ENCODE assay signal across 26 mouse cellular contexts in genomic region chr11:98417074-98417473, GRCm38 (mm10). TPM values are rescaled to one million over a fixed set of nuclear protein-coding genes. Genes with fewer than 3 reads are reported as not detected.
DNase-seq lines count a peak whose midpoint lies in the region; ATAC-seq lines count a peak whose summit lies in the region.
"Had no signal": no experiment of that assay in that cellular context is flagged by ENCODE, and none has a peak within 500 bp of the region (broad histone marks: within the 10 kb centered on the region; RNA-seq: fewer than 3 reads in every experiment).

No protein-coding gene starts in this region.

- no peaks in the 10 kb centered on the region for H3K9me3 ChIP-seq in embryonic facial prominence, embryonic 15.5 days (replicated peaks)
- H3K9me3 ChIP-seq in embryonic facial prominence, embryonic 10.5 days: no peaks in the 10 kb centered on the region
- H3K9me3 ChIP-seq in limb, embryonic 15.5 days: no peaks in the 10 kb centered on the region
- no peaks in the 10 kb centered on the region for H3K9me3 ChIP-seq in limb, embryonic 10.5 days (replicated peaks)
- H3K9me3 ChIP-seq in midbrain, embryonic 11.5 days (ENCODE audit: control insufficient read depth, low read length): no peaks in the 10 kb centered on the region
- no peaks in the 10 kb centered on the region for H3K9me3 ChIP-seq in midbrain, embryonic 15.5 days
- H3K9me3 ChIP-seq in stomach, embryonic 16.5 days (replicated peaks; ENCODE audit: control insufficient read depth, low read length): no peaks in the 10 kb centered on the region
- H3K9me3 ChIP-seq: embryonic facial prominence, embryonic 12.5 days; forebrain, embryonic 12.5 days; forebrain, embryonic 15.5 days; heart, embryonic 10.5 days; hindbrain, embryonic 12.5 days; hindbrain, embryonic 15.5 days had no signal

- H3K9ac ChIP-seq in embryonic facial prominence, embryonic 15.5 days: no peak overlapping the region
- no peak overlapping the region for H3K9ac ChIP-seq in limb, embryonic 15.5 days
- H3K9ac ChIP-seq in midbrain, embryonic 11.5 days (ENCODE audit: low read length): no peak overlapping the region
- H3K9ac ChIP-seq in midbrain, embryonic 15.5 days: no peak overlapping the region
- no peak overlapping the region; the same call in 1 of the 2 replicates for H3K9ac ChIP-seq in stomach, embryonic 16.5 days (ENCODE audit: low read length)
- H3K9ac ChIP-seq: embryonic facial prominence, embryonic 12.5 days; forebrain, embryonic 12.5 days; forebrain, embryonic 15.5 days; hindbrain, embryonic 12.5 days; hindbrain, embryonic 15.5 days had no signal

- 81% methylated on average over 1 of the region's 1 CpGs for WGBS in embryonic facial prominence, embryonic 15.5 days
- WGBS in embryonic facial prominence, embryonic 10.5 days: 85% methylated on average over 1 of the region's 1 CpGs
- 52% methylated on average over 1 of the region's 1 CpGs for WGBS in limb, embryonic 15.5 days
- 75% methylated on average over 1 of the region's 1 CpGs for WGBS in limb, embryonic 10.5 days
- 89% methylated on average over 1 of the region's 1 CpGs for WGBS in midbrain, embryonic 11.5 days
- WGBS in midbrain, embryonic 15.5 days: 81% methylated on average over 1 of the region's 1 CpGs
- 76% methylated on average over 1 of the region's 1 CpGs for WGBS in stomach, embryonic 16.5 days

- H3K27ac ChIP-seq in embryonic facial prominence, embryonic 15.5 days (replicated peaks): 0 out of 2 replicates have a peak overlapping the region, but pooled peaks have one; percentile 39
- H3K27ac ChIP-seq in embryonic facial prominence, embryonic 10.5 days (replicated peaks): no peak overlapping the region
- H3K27ac ChIP-seq in limb, embryonic 15.5 days: 0 out of 2 replicates have a peak overlapping the region, but pooled peaks have one; percentile 43
- H3K27ac ChIP-seq in limb, embryonic 10.5 days: no peak overlapping the region
- H3K27ac ChIP-seq in midbrain, embryonic 11.5 days (ENCODE audit: low read depth, low read length): no peak overlapping the region
- H3K27ac ChIP-seq in midbrain, embryonic 15.5 days: no peak overlapping the region
- H3K27ac ChIP-seq in stomach, embryonic 16.5 days (ENCODE audit: low read length): peak overlapping the region; percentile 82; the same call in 1 of the 2 replicates
- H3K27ac ChIP-seq: embryonic facial prominence, embryonic 12.5 days; forebrain, embryonic 12.5 days; forebrain, embryonic 15.5 days; heart, adult 2 months; heart, embryonic 10.5 days; hindbrain, embryonic 12.5 days; hindbrain, embryonic 15.5 days had no signal

- no peak for ATAC-seq in embryonic facial prominence, embryonic 15.5 days (ENCODE audit: insufficient number of reproducible peaks, low FRiP score, low TSS enrichment, low read depth)
- ATAC-seq in limb, embryonic 15.5 days (ENCODE audit: insufficient number of reproducible peaks, low FRiP score, low TSS enrichment, low read depth): no peak
- ATAC-seq in midbrain, embryonic 11.5 days (ENCODE audit: low FRiP score): no peak
- ATAC-seq in midbrain, embryonic 15.5 days (replicated peaks): no peak
- ATAC-seq in stomach, embryonic 16.5 days (ENCODE audit: insufficient read depth, low FRiP score): no peak
- ATAC-seq: activated CD4-positive, CD25-positive, alpha-beta regulatory T cell, adult 4 months; forebrain, embryonic 15.5 days had no signal

- H3K36me3 ChIP-seq in embryonic facial prominence, embryonic 15.5 days: peaks cover 33% of the 10 kb centered on the region; the same call in 1 of the 2 replicates
- H3K36me3 ChIP-seq in embryonic facial prominence, embryonic 10.5 days (replicated peaks): peaks cover 49% of the 10 kb centered on the region
- peaks cover 26% of the 10 kb centered on the region for H3K36me3 ChIP-seq in limb, embryonic 15.5 days
- peaks cover 31% of the 10 kb centered on the region for H3K36me3 ChIP-seq in limb, embryonic 10.5 days
- H3K36me3 ChIP-seq in midbrain, embryonic 11.5 days (ENCODE audit: control insufficient read depth, insufficient read depth, low read length): no peaks in the 10 kb centered on the region
- no peaks in the 10 kb centered on the region for H3K36me3 ChIP-seq in midbrain, embryonic 15.5 days (replicated peaks)
- H3K36me3 ChIP-seq in stomach, embryonic 16.5 days (ENCODE audit: control insufficient read depth, insufficient read depth, low read length): 0 out of 2 replicates have a peak, but pooled peaks cover 5% of the 10 kb centered on the region
- H3K36me3 ChIP-seq: forebrain, embryonic 12.5 days; forebrain, embryonic 15.5 days; hindbrain, embryonic 12.5 days; hindbrain, embryonic 15.5 days had no signal

- H3K4me2 ChIP-seq in embryonic facial prominence, embryonic 15.5 days (replicated peaks): no peak overlapping the region
- no peak overlapping the region for H3K4me2 ChIP-seq in limb, embryonic 15.5 days
- no peak overlapping the region for H3K4me2 ChIP-seq in midbrain, embryonic 11.5 days
- H3K4me2 ChIP-seq in midbrain, embryonic 15.5 days: no peak overlapping the region
- peak overlapping the region; percentile 24; the same call in 1 of the 2 replicates for H3K4me2 ChIP-seq in stomach, embryonic 16.5 days (ENCODE audit: low read depth, low read length)
- H3K4me2 ChIP-seq: embryonic facial prominence, embryonic 12.5 days; forebrain, embryonic 12.5 days; forebrain, embryonic 15.5 days; hindbrain, embryonic 12.5 days; hindbrain, embryonic 15.5 days had no signal

- no peak for DNase-seq in embryonic facial prominence, embryonic 10.5 days (ENCODE audit: low spot score)
- no peak for DNase-seq in limb, embryonic 10.5 days (ENCODE audit: low spot score)
- peak; percentile 28 for DNase-seq in midbrain, embryonic 11.5 days (ENCODE audit: low spot score, missing footprints)
- no peak for DNase-seq in adrenal gland, postnatal 10 days
- DNase-seq: adrenal gland, adult 8-10 months; adrenal gland, postnatal 36 days; cerebellum, adult 18-20 months; cerebellum, adult 9-10 months; cerebellum, postnatal 14 days; gastrocnemius, postnatal 25 days; heart, adult 2 months had no signal

- H3K4me1 ChIP-seq in embryonic facial prominence, embryonic 15.5 days: peaks cover 49% of the 10 kb centered on the region
- peaks cover 40% of the 10 kb centered on the region for H3K4me1 ChIP-seq in embryonic facial prominence, embryonic 10.5 days
- H3K4me1 ChIP-seq in limb, embryonic 15.5 days: peaks cover 53% of the 10 kb centered on the region
- peaks cover 37% of the 10 kb centered on the region for H3K4me1 ChIP-seq in limb, embryonic 10.5 days
- peaks cover 11% of the 10 kb centered on the region for H3K4me1 ChIP-seq in midbrain, embryonic 11.5 days (ENCODE audit: control insufficient read depth, insufficient read depth, low read length)
- H3K4me1 ChIP-seq in midbrain, embryonic 15.5 days: peaks cover 15% of the 10 kb centered on the region
- H3K4me1 ChIP-seq in stomach, embryonic 16.5 days (ENCODE audit: control insufficient read depth, insufficient read depth, low read length): peaks cover 46% of the 10 kb centered on the region

- no peaks in the 10 kb centered on the region for H3K27me3 ChIP-seq in embryonic facial prominence, embryonic 15.5 days
- H3K27me3 ChIP-seq in embryonic facial prominence, embryonic 10.5 days (replicated peaks; ENCODE audit: low read depth, poor library complexity, severe bottlenecking): peaks cover 19% of the 10 kb centered on the region
- no peaks in the 10 kb centered on the region for H3K27me3 ChIP-seq in limb, embryonic 15.5 days
- peaks cover 10% of the 10 kb centered on the region; the same call in 1 of the 2 replicates for H3K27me3 ChIP-seq in limb, embryonic 10.5 days (ENCODE audit: low read depth, poor library complexity, severe bottlenecking)
- no peaks in the 10 kb centered on the region for H3K27me3 ChIP-seq in midbrain, embryonic 11.5 days (ENCODE audit: control insufficient read depth, insufficient read depth, low read length)
- peaks cover 11% of the 10 kb centered on the region for H3K27me3 ChIP-seq in midbrain, embryonic 15.5 days (replicated peaks)
- no peaks in the 10 kb centered on the region for H3K27me3 ChIP-seq in stomach, embryonic 16.5 days (ENCODE audit: control insufficient read depth, insufficient read depth, low read length)
- H3K27me3 ChIP-seq: embryonic facial prominence, embryonic 12.5 days had no signal

- no peak overlapping the region for H3K4me3 ChIP-seq in embryonic facial prominence, embryonic 15.5 days (replicated peaks)
- no peak overlapping the region for H3K4me3 ChIP-seq in embryonic facial prominence, embryonic 10.5 days
- H3K4me3 ChIP-seq in limb, embryonic 15.5 days: no peak overlapping the region
- no peak overlapping the region for H3K4me3 ChIP-seq in limb, embryonic 10.5 days
- H3K4me3 ChIP-seq in midbrain, embryonic 11.5 days (ENCODE audit: low read depth, low read length): no peak overlapping the region
- H3K4me3 ChIP-seq in midbrain, embryonic 15.5 days: no peak overlapping the region
- no peak overlapping the region for H3K4me3 ChIP-seq in stomach, embryonic 16.5 days (replicated peaks; ENCODE audit: low read length)
- H3K4me3 ChIP-seq: embryonic facial prominence, embryonic 12.5 days; erythroblast, embryonic 14.5 days; forebrain, embryonic 12.5 days; forebrain, embryonic 15.5 days; heart, adult 2 months; heart, embryonic 10.5 days; hindbrain, embryonic 12.5 days; hindbrain, embryonic 15.5 days had no signal

RNA-seq across cellular contexts. Expression of gene Erbb2, which starts 4.8 kb away (rescaled TPM):
- polyA plus RNA-seq in embryonic facial prominence, embryonic 15.5 days (2015; fragmentation: Nextera tagmentation; extraction: Ambion mirVana): 60.7 and 64.0 TPM in 2 replicates
- polyA plus RNA-seq in embryonic facial prominence, embryonic 10.5 days (2016; fragmentation: Nextera tagmentation; extraction: Ambion mirVana): 27.5 and 29.5 TPM in 2 replicates
- 63.3 and 70.7 TPM in 2 replicates for polyA plus RNA-seq in limb, embryonic 15.5 days (2015; fragmentation: Nextera tagmentation; extraction: Ambion mirVana)
- 24.5 and 30.9 TPM in 2 replicates for polyA plus RNA-seq in limb, embryonic 10.5 days (2016; fragmentation: Nextera tagmentation; extraction: Ambion mirVana)
- 14.8 TPM in 2 replicates for polyA plus RNA-seq in midbrain, embryonic 11.5 days (2014; fragmentation: Nextera tagmentation; extraction: Ambion mirVana)
- polyA plus RNA-seq in midbrain, embryonic 15.5 days (2015; fragmentation: Nextera tagmentation; extraction: Ambion mirVana): 6.8 and 7.7 TPM in 2 replicates
- polyA plus RNA-seq in stomach, embryonic 16.5 days (2015; fragmentation: Nextera tagmentation; extraction: Ambion mirVana): 52.1 and 62.2 TPM in 2 replicates
- total RNA-seq in adrenal gland, postnatal 10 days (2021): 1 to 10 TPM; 6.0 to 7.6 TPM
- total RNA-seq: hematopoietic stem cell, adult 5-6 weeks had no signal

RNA-seq across cellular contexts. Expression of gene Pgap3, which starts 16.8 kb away (rescaled TPM):
- 13.7 and 16.8 TPM in 2 replicates for polyA plus RNA-seq in embryonic facial prominence, embryonic 15.5 days (2015; fragmentation: Nextera tagmentation; extraction: Ambion mirVana)
- 9.6 TPM in 2 replicates for polyA plus RNA-seq in embryonic facial prominence, embryonic 10.5 days (2016; fragmentation: Nextera tagmentation; extraction: Ambion mirVana)
- 12.6 and 13.0 TPM in 2 replicates for polyA plus RNA-seq in limb, embryonic 15.5 days (2015; fragmentation: Nextera tagmentation; extraction: Ambion mirVana)
- polyA plus RNA-seq in limb, embryonic 10.5 days (2016; fragmentation: Nextera tagmentation; extraction: Ambion mirVana): 9.7 and 10.5 TPM in 2 replicates
- 5.6 and 5.7 TPM in 2 replicates for polyA plus RNA-seq in midbrain, embryonic 11.5 days (2014; fragmentation: Nextera tagmentation; extraction: Ambion mirVana)
- polyA plus RNA-seq in midbrain, embryonic 15.5 days (2015; fragmentation: Nextera tagmentation; extraction: Ambion mirVana): 9.6 and 9.9 TPM in 2 replicates
- 16.4 and 17.0 TPM in 2 replicates for polyA plus RNA-seq in stomach, embryonic 16.5 days (2015; fragmentation: Nextera tagmentation; extraction: Ambion mirVana)
- total RNA-seq in adrenal gland, postnatal 10 days (2021): 1 to 10 TPM; 4.9 to 6.8 TPM

RNA-seq across cellular contexts. Expression of gene Mien1, which starts 21.7 kb away (rescaled TPM):
- 109 and 111 TPM in 2 replicates for polyA plus RNA-seq in embryonic facial prominence, embryonic 15.5 days (2015; fragmentation: Nextera tagmentation; extraction: Ambion mirVana)
- 83.5 and 85.9 TPM in 2 replicates for polyA plus RNA-seq in embryonic facial prominence, embryonic 10.5 days (2016; fragmentation: Nextera tagmentation; extraction: Ambion mirVana)
- polyA plus RNA-seq in limb, embryonic 15.5 days (2015; fragmentation: Nextera tagmentation; extraction: Ambion mirVana): 100 and 109 TPM in 2 replicates
- 76.8 and 81.3 TPM in 2 replicates for polyA plus RNA-seq in limb, embryonic 10.5 days (2016; fragmentation: Nextera tagmentation; extraction: Ambion mirVana)
- 145 and 158 TPM in 2 replicates for polyA plus RNA-seq in midbrain, embryonic 11.5 days (2014; fragmentation: Nextera tagmentation; extraction: Ambion mirVana)
- polyA plus RNA-seq in midbrain, embryonic 15.5 days (2015; fragmentation: Nextera tagmentation; extraction: Ambion mirVana): 233 and 238 TPM in 2 replicates
- 152 and 157 TPM in 2 replicates for polyA plus RNA-seq in stomach, embryonic 16.5 days (2015; fragmentation: Nextera tagmentation; extraction: Ambion mirVana)
- total RNA-seq in adrenal gland, postnatal 10 days (2021): 10 to 100 TPM; 58.0 to 62.5 TPM

RNA-seq across cellular contexts. Expression of gene Grb7, which starts 29.1 kb away (rescaled TPM):
- polyA plus RNA-seq in embryonic facial prominence, embryonic 15.5 days (2015; fragmentation: Nextera tagmentation; extraction: Ambion mirVana): 16.2 and 22.4 TPM in 2 replicates
- polyA plus RNA-seq in embryonic facial prominence, embryonic 10.5 days (2016; fragmentation: Nextera tagmentation; extraction: Ambion mirVana): 11.9 and 13.3 TPM in 2 replicates
- polyA plus RNA-seq in limb, embryonic 15.5 days (2015; fragmentation: Nextera tagmentation; extraction: Ambion mirVana): 10.5 and 11.1 TPM in 2 replicates
- 6.4 and 9.5 TPM in 2 replicates for polyA plus RNA-seq in limb, embryonic 10.5 days (2016; fragmentation: Nextera tagmentation; extraction: Ambion mirVana)
- polyA plus RNA-seq in midbrain, embryonic 11.5 days (2014; fragmentation: Nextera tagmentation; extraction: Ambion mirVana): 0.60 and 1.0 TPM in 2 replicates
- 0.80 and 1.1 TPM in 2 replicates for polyA plus RNA-seq in midbrain, embryonic 15.5 days (2015; fragmentation: Nextera tagmentation; extraction: Ambion mirVana)
- polyA plus RNA-seq in stomach, embryonic 16.5 days (2015; fragmentation: Nextera tagmentation; extraction: Ambion mirVana): 44.3 and 53.1 TPM in 2 replicates
- 10 to 100 TPM in 1 of 2 experiments, 1 to 10 TPM in 1; 6.9 to 11.1 TPM for total RNA-seq in adrenal gland, postnatal 10 days (2021)
- total RNA-seq: adrenal gland, postnatal 36 days; heart, postnatal 25 days; hematopoietic stem cell, adult 5-6 weeks had no signal

RNA-seq across cellular contexts. Expression of gene Pnmt, which starts 30.8 kb away (rescaled TPM):
- 0.56 and 0.66 TPM in 2 replicates for polyA plus RNA-seq in embryonic facial prominence, embryonic 15.5 days (2015; fragmentation: Nextera tagmentation; extraction: Ambion mirVana)
- 0.17 and 0.30 TPM in 2 replicates for polyA plus RNA-seq in embryonic facial prominence, embryonic 10.5 days (2016; fragmentation: Nextera tagmentation; extraction: Ambion mirVana)
- polyA plus RNA-seq in limb, embryonic 15.5 days (2015; fragmentation: Nextera tagmentation; extraction: Ambion mirVana): 1.6 TPM in 2 replicates
- 0.61 TPM in 1 of 2 replicates, not detected in the other for polyA plus RNA-seq in limb, embryonic 10.5 days (2016; fragmentation: Nextera tagmentation; extraction: Ambion mirVana)
- polyA plus RNA-seq in midbrain, embryonic 11.5 days (2014; fragmentation: Nextera tagmentation; extraction: Ambion mirVana): not detected in 2 replicates
- polyA plus RNA-seq in midbrain, embryonic 15.5 days (2015; fragmentation: Nextera tagmentation; extraction: Ambion mirVana): 1.2 and 1.3 TPM in 2 replicates
- polyA plus RNA-seq in stomach, embryonic 16.5 days (2015; fragmentation: Nextera tagmentation; extraction: Ambion mirVana): 0.15 TPM in 1 of 2 replicates, not detected in the other
- total RNA-seq in adrenal gland, postnatal 10 days (2021): 100 to 1,000 TPM; 442 to 819 TPM
- total RNA-seq: hematopoietic stem cell, adult 5-6 weeks had no signal
- polyA plus RNA-seq: activated CD4-positive, CD25-positive, alpha-beta regulatory T cell, adult 4 months; erythroblast, embryonic 14.5 days; heart, postnatal 0 days had no signal

Comparison
In these comparisons a context has a peak if more than half of its experiments do, and no peak if none do; other contexts are left out.
1. H3K27ac ChIP-seq: peak in embryonic facial prominence, embryonic 15.5 days (single experiment), limb, embryonic 15.5 days (single experiment) and stomach, embryonic 16.5 days (single experiment); none in embryonic facial prominence, embryonic 10.5 days (single experiment), limb, embryonic 10.5 days (single experiment), midbrain, embryonic 11.5 days (single experiment) and midbrain, embryonic 15.5 days (single experiment).